Mouse (Mus musculus): ENCODE data around the gene Zfpm1. TPM values are rescaled to one million over a fixed set of nuclear protein-coding genes. Genes with fewer than 3 reads are reported as not detected.

The Zfpm1 gene
- polyA plus RNA-seq, 1 experiment: 23.3 TPM

GRCm38 (mm10) chr8:122274651-122275391, 7.1 kb upstream of the Zfpm1 start:
- no peak for DNase-seq (ENCODE audit: low read depth)

DNA sequence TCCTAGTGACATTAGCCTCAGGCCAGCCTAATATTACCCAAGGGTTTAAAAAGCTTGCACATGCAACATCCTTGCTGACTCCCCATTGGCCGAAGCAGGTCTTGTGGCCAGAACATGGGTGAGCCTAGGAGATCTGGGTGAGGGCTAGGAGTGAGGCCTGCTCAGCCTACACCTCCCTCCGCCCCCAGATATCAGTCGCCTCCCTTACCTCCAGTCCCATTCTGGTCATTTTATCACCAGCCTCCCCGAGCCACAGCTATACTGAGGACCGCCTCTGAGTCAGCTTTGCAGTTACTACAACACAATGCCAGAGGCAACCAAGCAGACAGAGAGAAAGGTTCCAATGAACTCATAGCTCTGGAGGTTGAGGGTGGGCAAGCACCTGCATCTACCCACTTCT, 5.6 kb upstream of the Zfpm1 start:
- DNase-seq (ENCODE audit: low read depth): no peak

DNA sequence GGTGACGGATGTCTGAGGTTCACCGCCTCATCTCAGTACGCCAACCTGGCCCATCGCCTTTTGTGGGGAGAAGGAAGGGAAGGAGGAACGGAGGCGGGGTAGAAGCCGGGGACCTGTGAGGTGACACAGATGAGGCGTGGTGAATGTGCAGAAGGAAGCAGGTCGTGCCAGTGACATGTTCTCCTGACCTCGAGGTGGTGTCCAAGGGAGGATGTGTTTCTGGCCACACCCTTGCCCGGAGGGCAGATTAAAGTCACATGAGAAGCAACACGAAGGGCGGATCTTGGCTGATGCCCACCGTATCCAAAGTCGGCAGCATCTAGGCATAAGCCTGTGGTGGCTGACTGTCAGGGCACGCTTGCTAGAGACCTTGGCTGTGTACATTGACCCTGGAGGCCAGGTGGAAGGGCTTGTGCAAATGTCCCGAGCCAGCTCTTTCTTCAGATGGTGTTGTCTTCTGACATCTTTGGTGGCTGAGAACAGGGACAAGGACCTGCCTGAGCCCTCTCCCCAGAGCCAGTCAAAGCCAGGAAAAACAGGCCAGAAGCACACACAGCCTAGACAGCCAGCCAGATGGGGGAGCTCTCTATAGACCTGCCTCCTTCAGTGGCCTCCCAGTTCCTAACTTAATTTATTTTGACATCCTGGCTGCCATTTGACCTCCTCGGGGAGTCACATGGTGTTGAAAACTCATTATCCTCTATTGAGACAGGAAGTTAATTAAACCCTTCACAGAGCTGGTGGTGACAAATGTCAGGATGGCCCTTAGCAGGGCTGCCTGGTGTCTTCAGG, 4.5 kb upstream of the Zfpm1 start:
- DNase-seq (ENCODE audit: low read depth): no peak

GRCm38 (mm10) chr8:122280156-122280555, 1.8 kb upstream of the Zfpm1 start:
- no peak for DNase-seq (ENCODE audit: low read depth)

- DNase-seq (ENCODE audit: low read depth): no peak
Observed at GRCm38 (mm10) chr8:122280588-122281316, 1.2 kb upstream of the Zfpm1 start.

- peak; percentile 66 for DNase-seq (ENCODE audit: low read depth)
Observed at GRCm38 (mm10) chr8:122281317-122282034, 465 bp upstream of the Zfpm1 start.

GRCm38 (mm10) chr8:122282501-122283355, 787 bp downstream of the Zfpm1 start:
- DNase-seq (ENCODE audit: low read depth): no peak

GRCm38 (mm10) chr8:122283356-122284202, 1.6 kb downstream of the Zfpm1 start:
- no peak for DNase-seq (ENCODE audit: low read depth)

GRCm38 (mm10) chr8:122284203-122284658, 2.3 kb downstream of the Zfpm1 start:
- no peak for DNase-seq (ENCODE audit: low read depth)

DNA sequence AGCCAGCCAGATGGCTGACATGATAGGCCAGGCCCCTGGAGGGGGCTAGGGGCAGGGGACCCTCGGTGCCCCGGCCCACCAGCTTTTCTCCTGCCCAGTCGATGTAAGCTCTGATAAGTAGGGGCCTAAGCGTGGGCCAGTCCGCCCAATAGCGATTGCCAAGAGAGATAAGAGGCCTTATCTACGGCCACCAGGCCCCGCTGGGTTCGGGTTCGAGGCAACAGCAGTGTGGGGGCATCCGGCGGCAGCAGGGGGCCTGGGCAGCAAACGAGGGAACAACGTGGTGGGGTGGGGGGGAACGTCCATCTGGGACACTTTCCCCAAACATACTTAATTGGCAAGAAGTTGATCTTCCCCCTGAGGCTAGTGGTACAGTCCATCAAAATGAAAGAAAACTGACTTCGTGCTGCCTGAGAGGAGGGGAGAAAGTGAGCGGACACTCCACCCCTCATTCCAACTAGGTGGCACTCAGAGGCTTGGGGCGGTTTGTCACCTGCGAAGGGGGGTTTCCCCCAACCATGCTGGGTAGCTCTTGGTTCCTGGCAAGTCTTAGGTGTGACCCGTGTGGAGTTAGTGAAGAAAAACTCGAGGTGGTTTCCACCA, 2.8 kb downstream of the Zfpm1 start:
- DNase-seq (ENCODE audit: low read depth): no peak

- DNase-seq (ENCODE audit: low read depth): no peak
Observed at GRCm38 (mm10) chr8:122285727-122286126, 3.8 kb downstream of the Zfpm1 start.

GRCm38 (mm10) chr8:122286899-122287298, 5.0 kb downstream of the Zfpm1 start:
- DNase-seq (ENCODE audit: low read depth): no peak

DNA sequence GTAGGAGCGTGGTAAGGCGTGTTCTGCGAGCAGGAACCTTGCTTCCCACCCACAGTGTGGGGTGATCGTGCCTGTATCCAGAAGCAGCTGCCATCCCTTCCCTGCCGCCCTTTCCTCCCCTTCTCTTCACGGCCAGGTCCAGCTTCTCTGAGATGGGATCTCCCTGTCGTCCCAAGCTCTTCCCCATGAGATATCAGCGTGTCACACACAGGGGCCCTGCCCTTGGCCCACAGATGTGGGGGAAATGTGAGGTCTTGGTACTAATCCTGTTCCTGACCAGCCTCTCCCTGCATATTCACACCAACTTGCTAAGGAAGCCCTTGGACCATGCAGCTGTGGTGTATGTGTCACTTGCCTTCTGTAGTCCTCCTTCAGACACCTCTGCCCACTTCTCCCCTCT, 5.8 kb downstream of the Zfpm1 start:
- DNase-seq (ENCODE audit: low read depth): no peak

DNA sequence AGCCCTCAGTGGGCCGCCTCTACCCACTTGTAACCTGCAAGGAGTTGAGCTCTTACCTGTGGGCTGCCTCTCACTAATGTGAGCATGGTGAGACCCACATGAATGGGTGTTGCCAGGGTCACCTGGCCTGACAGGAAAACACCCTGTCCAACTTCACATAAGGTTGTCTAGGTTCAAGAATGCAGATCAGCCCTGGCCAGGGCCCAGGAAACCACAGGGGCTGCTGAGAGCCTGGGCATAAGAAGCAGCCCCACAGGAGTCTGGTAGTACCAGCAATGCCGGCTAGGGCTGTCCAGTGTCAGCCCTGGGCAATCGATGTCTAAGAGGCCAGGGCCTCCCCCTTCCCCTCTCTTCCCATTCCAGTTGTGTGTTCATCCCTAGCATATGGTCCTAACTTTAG, 6.4 kb downstream of the Zfpm1 start:
- DNase-seq (ENCODE audit: low read depth): no peak

DNA sequence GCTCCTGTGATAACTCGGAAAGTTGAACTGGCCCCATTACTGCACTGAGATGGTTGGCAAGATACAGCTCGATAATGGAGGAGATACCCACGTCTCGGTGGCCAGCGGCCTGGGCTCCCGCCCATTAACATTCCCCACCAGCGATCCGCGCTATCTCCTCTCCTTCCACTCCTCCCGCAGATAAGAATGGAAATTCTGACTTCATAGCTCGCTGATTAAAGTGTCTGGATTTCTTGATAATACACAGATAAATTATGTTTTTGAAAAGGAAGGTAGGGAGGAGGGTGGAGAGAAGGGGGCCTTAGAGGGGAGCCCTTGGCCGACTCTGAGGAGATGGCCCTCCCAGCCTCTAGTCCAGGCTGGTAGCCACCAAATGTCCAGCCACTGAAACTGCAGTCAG, 9.1 kb downstream of the Zfpm1 start:
- no peak for DNase-seq (ENCODE audit: low read depth)

- no peak for DNase-seq (ENCODE audit: low read depth)
Observed at GRCm38 (mm10) chr8:122291549-122291948, 9.6 kb downstream of the Zfpm1 start.

DNA sequence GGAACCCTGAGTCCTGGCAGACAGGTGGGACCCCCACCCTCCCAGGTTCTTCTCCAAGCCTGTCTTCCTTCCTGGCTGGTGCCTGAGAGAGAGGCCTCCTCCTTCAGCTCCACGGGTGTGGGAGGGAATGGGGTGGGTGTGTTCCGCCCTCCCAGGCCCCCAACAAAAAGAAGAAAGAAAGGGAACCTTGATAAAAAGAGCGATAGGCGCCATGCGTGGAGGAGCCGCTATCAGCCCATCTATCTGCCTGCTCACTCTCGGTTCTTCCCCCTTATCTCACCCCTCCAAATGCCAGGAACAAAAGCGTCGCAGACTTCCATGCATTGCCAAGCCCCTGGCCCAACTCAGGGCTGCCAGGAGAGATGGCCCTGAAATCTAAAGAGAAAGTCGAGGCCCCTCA, 11.5 kb downstream of the Zfpm1 start:
- no peak for DNase-seq (ENCODE audit: low read depth)

GRCm38 (mm10) chr8:122294273-122294683, 12.3 kb downstream of the Zfpm1 start:
- DNase-seq (ENCODE audit: low read depth): no peak

DNA sequence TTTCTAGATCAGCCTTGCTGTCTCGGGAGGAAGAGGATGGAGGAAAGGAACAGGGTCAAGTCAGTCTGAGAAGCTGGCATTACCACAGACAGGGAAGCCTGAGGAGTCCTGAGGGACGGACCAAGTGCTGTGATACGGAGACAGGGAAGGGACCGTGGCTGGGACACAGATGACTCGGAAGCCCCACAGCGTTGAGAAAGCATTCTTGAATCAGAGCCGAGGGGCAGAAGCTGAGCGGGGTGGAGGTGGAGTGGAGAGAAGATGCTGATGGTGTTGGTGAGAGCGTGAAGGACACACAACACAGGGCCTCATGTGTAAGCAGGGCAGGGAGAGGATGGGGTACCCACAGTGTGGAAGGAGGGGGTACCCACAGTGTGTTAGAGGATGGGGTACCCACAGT, 13.4 kb downstream of the Zfpm1 start:
- no peak for DNase-seq (ENCODE audit: low read depth)

Measured in gonadal fat pad, adult 2 months (tissue).